Mouse (Mus musculus) activated CD4-positive, CD25-positive, alpha-beta regulatory T cell (primary cell): ENCODE data around the gene Aqp11. TPM values are rescaled to one million over a fixed set of nuclear protein-coding genes. Genes with fewer than 3 reads are reported as not detected.

Experiments used
- polyA plus RNA-seq, 2 experiments: library from polyadenylated mRNA; unstranded; fragments of 100-300 nt; shearing (Covaris generic); gene quantifications; one replicate each; pipeline ENCODE4 v1.2.1; 2017

The Aqp11 gene
- under 1 TPM; 0.58 to 0.98 TPM for polyA plus RNA-seq

DNA sequence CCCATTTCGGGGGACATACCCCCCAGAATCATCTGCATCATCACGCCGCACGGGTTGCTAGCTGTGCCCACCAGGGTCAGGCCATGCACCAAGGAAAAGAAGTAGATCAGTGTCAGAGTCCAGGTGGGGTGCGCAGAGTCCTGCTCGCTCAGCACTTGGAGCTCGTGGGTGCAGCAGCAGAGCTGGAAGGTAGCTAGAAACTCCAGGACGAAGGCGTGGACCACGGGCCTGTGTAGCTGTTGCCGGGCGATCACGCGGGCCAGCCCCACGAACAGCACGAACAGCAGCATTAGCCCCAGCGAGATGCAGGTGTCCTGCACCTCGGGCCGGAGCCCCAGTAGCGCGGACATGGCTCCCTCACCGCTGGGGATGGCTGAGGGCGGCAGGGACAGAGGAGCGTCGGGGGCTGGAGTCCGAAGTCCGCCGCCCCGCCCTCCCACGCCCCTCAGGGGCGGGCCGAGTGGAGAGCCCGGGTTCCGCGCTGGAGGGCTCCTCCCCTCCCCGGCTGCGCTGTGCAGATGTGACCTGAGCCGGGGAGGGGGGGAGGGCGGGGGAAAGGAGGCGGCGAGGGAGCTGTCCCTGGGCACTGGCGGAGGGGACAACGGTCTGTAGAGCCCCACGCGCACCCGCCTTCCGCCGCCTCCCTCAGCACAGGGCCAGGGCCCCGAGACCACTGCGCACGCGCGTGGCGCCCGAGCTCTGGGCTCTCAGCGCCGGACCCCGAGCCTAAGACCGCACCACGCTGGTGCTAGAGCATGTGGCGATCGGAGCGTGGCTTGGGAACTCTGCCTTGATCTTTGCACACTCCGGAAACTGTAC is at the start of gene Aqp11:
Gene Aqp11 (minus strand): TSS at position 652 of the 819 bp plus-strand sequence.

GRCm38 (mm10) chr7:97696506-97697254 is 41.4 kb downstream of the Aqp11 start, which contains the start of gene Clns1a:
Clns1a (plus strand) TSS chr7:97696634.

Other genes with a start within 250 kb of the Aqp11 start
- 10 to 100 TPM; 37.5 to 40.1 TPM for gene Aamdc, start 158.8 kb downstream of the Aqp11 start, polyA plus RNA-seq
- gene Rsf1, start 158.4 kb downstream of the Aqp11 start, polyA plus RNA-seq: 10 to 100 TPM; 40.9 to 54.0 TPM
- gene Clns1a, start 41.7 kb downstream of the Aqp11 start, polyA plus RNA-seq: 100 to 1,000 TPM; 111 to 147 TPM
- gene Pak1, start 50.3 kb upstream of the Aqp11 start, polyA plus RNA-seq: 1 to 10 TPM; 1.6 to 4.2 TPM
- not detected for gene Gdpd4, start 181.7 kb upstream of the Aqp11 start, polyA plus RNA-seq